Mouse (Mus musculus) liver, embryonic 12.5 days (tissue): Measurements from ENCODE around the gene Enkur. TPM values are rescaled to one million over a fixed set of nuclear protein-coding genes. Genes with fewer than 3 reads are reported as not detected.

ENCODE experiments used
- ATAC-seq: fragments of 200-750 bp; cut with Nextera tagmentation; 2 replicates; pipeline ENCODE4 v1.8.0; 2017; ENCODE audit warnings: moderate number of reproducible peaks, mild to moderate bottlenecking, moderate library complexity
- H3K27ac ChIP-seq: fragments of 300-500 bp; sonication (generic); 2 replicates; pipeline ENCODE4 v1.5.1; 2016; ENCODE audit warnings: mild to moderate bottlenecking
- H3K27me3 ChIP-seq: fragments of 300-500 bp; sonication (generic); replicated peaks from 2 replicates; pipeline ENCODE4 v1.6.1; 2016; ENCODE audit warnings: mild to moderate bottlenecking, moderate library complexity
- H3K36me3 ChIP-seq: fragments of 300-500 bp; sonication (generic); 2 replicates; pipeline ENCODE4 v1.6.1; 2016; ENCODE audit warnings: mild to moderate bottlenecking, moderate library complexity
- H3K4me1 ChIP-seq: fragments of 300-500 bp; sonication (generic); 2 replicates; pipeline ENCODE4 v1.6.1; 2016
- H3K4me2 ChIP-seq: fragments of 300-500 bp; sonication (generic); 2 replicates; pipeline ENCODE4 v1.6.1; 2016; ENCODE audit warnings: mild to moderate bottlenecking, moderate library complexity
- H3K4me3 ChIP-seq: fragments of 300-500 bp; sonication (generic); 2 replicates; pipeline ENCODE4 v1.5.1; 2016; ENCODE audit warnings: mild to moderate bottlenecking, moderate library complexity
- H3K9ac ChIP-seq: fragments of 300-500 bp; sonication (generic); 2 replicates; pipeline ENCODE4 v1.6.1; 2016; ENCODE audit warnings: mild to moderate bottlenecking, moderate library complexity
- H3K9me3 ChIP-seq: fragments of 300-500 bp; sonication (generic); replicated peaks from 2 replicates; pipeline ENCODE4 v1.6.1; 2016; ENCODE audit warnings: mild to moderate bottlenecking, moderate library complexity
- WGBS: fragments of 180-500 bp; shearing (Covaris S2); methylation state at CpG from one replicate; pipeline ENCODE4 v1.1.7; 2016; ENCODE audit not compliant: insufficient replicate concordance; 5-methylcytosine and 5-hydroxymethylcytosine counted together
- polyA plus RNA-seq: library from polyadenylated mRNA; unstranded; fragments of >200 nt; fragmentation: Nextera tagmentation; extraction: Ambion mirVana; gene quantifications from 2 replicates; pipeline ENCODE4 v1.2.1, GENCODE M21; 2016

The Enkur gene
- polyA plus RNA-seq, 1 experiment from 2014 or later, result not detected

DNA sequence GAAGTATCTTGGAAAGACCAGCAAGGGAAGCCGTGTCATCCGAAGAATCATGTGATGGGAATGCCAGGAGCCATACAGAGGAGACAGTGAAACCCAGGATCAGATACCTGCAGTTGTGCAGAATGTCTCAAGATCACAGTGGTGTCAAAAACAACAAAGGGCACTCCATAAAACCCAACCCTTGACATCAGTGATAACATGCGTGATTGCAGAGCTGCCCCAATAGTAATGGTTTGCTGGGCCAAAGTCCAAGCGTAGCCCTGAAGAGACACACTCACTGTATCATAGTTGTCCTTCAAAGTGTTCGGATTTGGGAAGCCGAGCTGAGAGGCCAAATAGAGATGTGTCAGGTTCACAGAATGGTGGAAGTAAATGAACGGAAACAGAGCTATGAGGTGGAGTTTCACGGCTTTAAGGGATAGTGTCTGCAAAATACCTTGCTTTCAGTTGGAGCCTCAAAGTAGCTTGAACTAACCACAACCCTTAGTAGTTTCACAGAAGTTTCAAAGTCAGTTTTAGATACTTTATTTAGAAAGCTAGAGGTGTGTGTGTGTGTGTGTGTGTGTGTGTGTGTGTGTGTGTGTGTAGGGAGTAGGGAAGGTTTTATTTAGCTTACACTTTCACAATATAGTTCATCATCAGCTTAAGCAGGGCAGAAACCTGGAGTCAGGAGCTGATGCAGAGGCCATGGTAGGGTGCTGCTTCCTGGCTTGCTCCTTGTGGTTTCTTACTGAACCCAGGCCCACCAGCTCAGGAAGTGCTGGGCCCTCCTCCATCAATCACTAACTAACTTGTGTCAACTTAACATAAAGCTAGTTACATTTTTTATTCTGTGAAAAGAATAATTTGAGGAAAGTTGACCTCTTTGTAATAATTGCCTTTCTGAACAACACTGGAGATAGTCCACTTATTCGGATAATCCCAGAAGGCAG lies 17.6 kb upstream of the Enkur start:
- Histone ChIP-seq H3K36me3 (no peaks in the 10 kb centered on the region), H3K4me3 (no peak overlapping the region), H3K9ac (no peak overlapping the region), H3K4me1 (no peaks in the 10 kb centered on the region), H3K9me3 (no peaks in the 10 kb centered on the region), H3K27me3 (no peaks in the 10 kb centered on the region), H3K4me2 (no peak overlapping the region), H3K27ac (no peak overlapping the region)
- ATAC-seq, result 0 out of 2 replicates have a peak, but pooled peaks have one; percentile 21
- 47% methylated on average over 9 of the region's 9 CpGs for WGBS

DNA sequence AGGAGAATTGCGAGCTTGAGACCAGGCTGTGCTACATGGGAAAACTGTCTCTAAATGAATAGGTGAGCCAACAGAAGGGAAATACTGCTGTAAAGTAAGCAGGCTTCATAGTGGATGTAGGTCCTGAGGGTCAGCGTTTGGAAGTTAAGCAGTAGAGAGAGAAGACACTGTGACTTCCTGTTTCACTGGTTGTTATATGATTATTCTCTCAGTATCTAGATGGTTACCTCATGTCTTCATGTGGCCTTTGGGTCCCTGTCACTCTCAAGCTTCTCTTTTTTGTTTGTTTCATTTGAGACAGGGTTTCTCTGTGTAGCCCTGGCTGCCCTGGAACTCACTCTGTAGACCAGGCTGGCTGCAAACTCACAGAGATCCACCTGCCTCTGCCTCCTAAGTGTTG lies 10.1 kb upstream of the Enkur start:
- H3K36me3 ChIP-seq, result no peaks in the 10 kb centered on the region
- H3K27me3 ChIP-seq, result no peaks in the 10 kb centered on the region
- H3K9me3 ChIP-seq, result no peaks in the 10 kb centered on the region
- WGBS, result 67% methylated on average over 2 of the region's 2 CpGs
- H3K27ac ChIP-seq, result no peak overlapping the region
- no peaks in the 10 kb centered on the region for H3K4me1 ChIP-seq
- H3K4me2 ChIP-seq, result no peak overlapping the region
- no peak overlapping the region for H3K4me3 ChIP-seq
- no peak for ATAC-seq
- no peak overlapping the region for H3K9ac ChIP-seq

DNA sequence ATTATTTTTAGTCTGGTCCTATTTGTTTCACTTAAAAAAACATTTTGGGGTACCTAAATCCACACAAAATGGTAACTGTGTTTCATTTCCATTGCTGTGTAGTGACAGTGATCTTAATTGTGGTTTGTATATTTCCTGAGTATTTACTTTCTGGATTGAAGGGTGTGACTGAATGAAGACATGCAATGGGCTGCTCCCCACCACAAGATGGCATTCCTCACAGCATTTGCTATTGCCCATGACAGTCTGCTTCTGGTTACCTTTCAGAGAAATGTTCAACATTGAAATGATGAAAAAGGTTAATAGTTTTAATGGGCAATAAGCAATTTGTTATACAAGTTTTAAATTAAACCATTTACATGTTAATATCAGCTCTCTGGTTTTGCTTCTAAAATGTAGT lies 9.2 kb upstream of the Enkur start:
- no peaks in the 10 kb centered on the region for H3K27me3 ChIP-seq
- no peak overlapping the region for H3K9ac ChIP-seq
- H3K9me3 ChIP-seq, result no peaks in the 10 kb centered on the region
- no peak overlapping the region for H3K4me2 ChIP-seq
- H3K27ac ChIP-seq, result no peak overlapping the region
- no peak for ATAC-seq
- H3K4me1 ChIP-seq, result no peaks in the 10 kb centered on the region
- no peak overlapping the region for H3K4me3 ChIP-seq
- no peaks in the 10 kb centered on the region for H3K36me3 ChIP-seq

GRCm38 (mm10) chr2:21211361-21211760 lies 6.2 kb upstream of the Enkur start:
- Histone ChIP-seq H3K27ac (no peak overlapping the region), H3K36me3 (no peaks in the 10 kb centered on the region), H3K27me3 (no peaks in the 10 kb centered on the region), H3K4me2 (no peak overlapping the region), H3K4me1 (0 out of 2 replicates have a peak, but pooled peaks cover under 1% of the 10 kb centered on the region), H3K4me3 (no peak overlapping the region), H3K9ac (no peak overlapping the region), H3K9me3 (no peaks in the 10 kb centered on the region)
- no peak for ATAC-seq
- 72% methylated on average over 6 of the region's 6 CpGs for WGBS

DNA sequence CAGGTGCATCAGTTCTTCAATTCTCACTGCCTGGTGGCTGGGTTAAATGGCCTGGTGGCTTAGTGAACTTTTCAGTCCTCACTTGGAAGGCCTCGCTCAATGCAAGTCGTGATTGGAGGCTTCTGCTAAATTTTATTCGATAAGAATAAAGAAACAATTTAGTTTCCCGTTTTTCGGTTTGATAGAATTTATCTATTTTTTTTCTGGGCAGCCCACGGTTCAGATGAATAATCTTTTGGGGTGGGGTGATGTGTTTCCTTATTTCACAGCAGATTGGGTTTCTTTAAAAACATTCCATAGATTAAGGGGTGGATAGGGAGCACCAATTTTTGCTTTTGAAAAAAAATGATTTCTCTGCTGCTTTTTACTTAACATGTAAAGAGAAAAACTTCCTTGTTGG lies 1.1 kb upstream of the Enkur start:
- Histone ChIP-seq H3K9ac (peak overlapping the region; percentile 72), H3K4me2 (peak overlapping the region; percentile 84), H3K9me3 (no peaks in the 10 kb centered on the region), H3K27me3 (no peaks in the 10 kb centered on the region; the same call in 1 of the 2 replicates), H3K4me3 (peak overlapping the region; percentile 70), H3K27ac (no peak overlapping the region; the same call in 1 of the 2 replicates), H3K36me3 (no peaks in the 10 kb centered on the region), H3K4me1 (peaks cover 12% of the 10 kb centered on the region)
- WGBS, result 32% methylated on average over 6 of the region's 6 CpGs
- ATAC-seq, result no peak

DNA sequence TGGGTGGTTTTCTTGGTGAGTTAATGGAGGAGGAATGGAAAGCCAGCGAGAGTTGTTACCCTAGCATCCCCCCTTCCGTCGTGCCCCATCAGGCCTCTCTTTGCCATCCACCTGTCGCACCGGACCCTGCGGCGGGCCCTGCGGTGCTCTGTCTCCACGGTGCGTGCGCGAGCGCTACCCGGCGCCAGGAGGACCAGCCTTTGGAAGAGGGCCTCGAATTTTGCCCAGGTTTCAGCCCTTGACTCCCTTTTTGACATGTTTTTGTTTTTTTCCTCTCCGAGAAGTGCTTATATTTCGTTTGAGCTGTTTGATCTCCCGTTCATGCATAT lies 630 bp upstream of the Enkur start:
- Histone ChIP-seq H3K4me3 (peak overlapping the region; percentile 70), H3K27me3 (no peaks in the 10 kb centered on the region; the same call in 1 of the 2 replicates), H3K9ac (peak overlapping the region; percentile 72), H3K36me3 (no peaks in the 10 kb centered on the region), H3K9me3 (no peaks in the 10 kb centered on the region), H3K4me2 (peak overlapping the region; percentile 84), H3K27ac (peak overlapping the region; percentile 41), H3K4me1 (peaks cover 12% of the 10 kb centered on the region)
- under 1% methylated on average over 19 of the region's 19 CpGs for WGBS
- peak; percentile 92 for ATAC-seq

DNA sequence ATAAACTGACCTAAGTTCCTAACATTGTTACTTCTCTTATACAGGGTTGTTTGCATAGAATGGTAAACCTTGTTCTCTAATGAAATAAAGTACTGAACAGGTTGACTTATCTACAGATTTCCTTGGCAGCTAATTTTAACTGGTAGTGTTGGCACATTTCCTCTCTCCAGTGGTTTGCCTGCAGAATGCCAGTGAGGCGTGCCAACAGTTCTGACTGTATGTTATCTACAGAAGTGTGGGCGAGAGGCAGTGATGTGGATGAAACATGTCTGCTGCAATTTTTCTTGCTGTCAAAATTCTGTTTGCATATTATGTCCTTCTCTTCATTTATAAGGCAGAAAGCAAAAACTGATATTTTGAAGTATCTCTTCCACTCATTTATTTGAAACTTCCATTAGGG lies 2.4 kb downstream of the Enkur start:
- H3K27ac ChIP-seq, result no peak overlapping the region
- H3K4me3 ChIP-seq, result no peak overlapping the region
- peaks cover 12% of the 10 kb centered on the region for H3K4me1 ChIP-seq
- H3K9ac ChIP-seq, result no peak overlapping the region
- no peaks in the 10 kb centered on the region; the same call in 1 of the 2 replicates for H3K27me3 ChIP-seq
- no peaks in the 10 kb centered on the region for H3K36me3 ChIP-seq
- WGBS, result 46% methylated on average over 2 of the region's 2 CpGs
- H3K4me2 ChIP-seq, result no peak overlapping the region
- no peaks in the 10 kb centered on the region for H3K9me3 ChIP-seq
- no peak for ATAC-seq

DNA sequence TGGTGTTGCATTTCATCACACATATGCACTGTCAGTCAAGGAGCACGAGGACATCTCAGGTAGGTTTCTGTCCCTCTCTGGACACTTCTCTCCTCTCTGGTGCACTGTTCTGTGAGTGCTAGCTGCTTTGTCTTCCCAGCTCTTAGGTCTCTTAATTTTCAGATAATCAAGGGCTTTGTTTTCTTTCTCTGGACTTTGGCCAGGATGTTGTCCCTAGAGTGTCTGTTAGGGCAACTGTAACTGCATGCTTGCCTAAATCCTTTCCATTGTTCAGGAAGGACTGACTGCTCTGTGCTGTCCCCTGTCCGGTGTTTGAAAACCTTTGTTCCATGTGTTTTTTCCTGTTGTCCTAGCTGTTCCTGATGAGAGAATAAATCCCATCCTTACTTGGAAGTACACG lies 6.1 kb downstream of the Enkur start:
- ATAC-seq, result no peak
- Histone ChIP-seq H3K9ac (no peak overlapping the region), H3K36me3 (no peaks in the 10 kb centered on the region), H3K27ac (no peak overlapping the region), H3K4me1 (no peaks in the 10 kb centered on the region), H3K4me3 (no peak overlapping the region), H3K4me2 (no peak overlapping the region), H3K27me3 (no peaks in the 10 kb centered on the region; the same call in 1 of the 2 replicates), H3K9me3 (no peaks in the 10 kb centered on the region)
- 46% methylated on average over 3 of the region's 3 CpGs for WGBS

GRCm38 (mm10) chr2:21195233-21195632 lies 9.9 kb downstream of the Enkur start:
- no peaks in the 10 kb centered on the region for H3K9me3 ChIP-seq
- ATAC-seq, result no peak
- H3K4me2 ChIP-seq, result no peak overlapping the region
- no peak overlapping the region for H3K4me3 ChIP-seq
- 78% methylated on average over 5 of the region's 5 CpGs for WGBS
- no peaks in the 10 kb centered on the region for H3K27me3 ChIP-seq
- no peaks in the 10 kb centered on the region for H3K36me3 ChIP-seq
- H3K27ac ChIP-seq, result no peak overlapping the region
- H3K9ac ChIP-seq, result no peak overlapping the region
- no peaks in the 10 kb centered on the region for H3K4me1 ChIP-seq

- Histone ChIP-seq H3K27me3 (no peaks in the 10 kb centered on the region), H3K4me2 (no peak overlapping the region), H3K36me3 (no peaks in the 10 kb centered on the region), H3K4me3 (no peak overlapping the region), H3K27ac (no peak overlapping the region), H3K9ac (no peak overlapping the region), H3K9me3 (no peaks in the 10 kb centered on the region), H3K4me1 (no peaks in the 10 kb centered on the region)
- WGBS, result 10% methylated on average over 1 of the region's 1 CpGs
- ATAC-seq, result no peak
These were observed 13.9 kb downstream of the Enkur start for GRCm38 (mm10) chr2:21191232-21191631.

DNA sequence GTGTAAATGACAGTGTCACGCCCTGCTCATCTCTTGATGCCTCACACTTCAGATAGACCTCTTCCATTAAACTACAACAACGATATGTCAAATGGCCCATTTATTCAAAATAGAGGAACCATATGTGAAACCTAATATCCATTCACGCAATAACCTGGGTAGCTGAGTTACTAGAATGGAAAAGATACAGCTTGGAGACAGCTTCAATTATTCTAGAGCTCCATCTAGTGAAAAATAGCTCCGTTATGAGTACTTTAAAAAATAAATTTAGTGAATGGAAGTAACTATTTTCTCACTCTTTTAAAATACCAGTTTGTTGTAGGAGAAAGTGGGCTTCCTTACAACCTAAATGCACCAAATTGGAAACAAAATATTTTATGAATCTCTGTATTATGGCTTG lies 16.6 kb downstream of the Enkur start:
- no peaks in the 10 kb centered on the region for H3K9me3 ChIP-seq
- no peak overlapping the region for H3K4me3 ChIP-seq
- H3K9ac ChIP-seq, result no peak overlapping the region
- no peak for ATAC-seq
- H3K36me3 ChIP-seq, result no peaks in the 10 kb centered on the region
- no peaks in the 10 kb centered on the region for H3K4me1 ChIP-seq
- H3K27me3 ChIP-seq, result no peaks in the 10 kb centered on the region
- H3K27ac ChIP-seq, result no peak overlapping the region
- 70% methylated on average over 4 of the region's 4 CpGs for WGBS
- no peak overlapping the region for H3K4me2 ChIP-seq

DNA sequence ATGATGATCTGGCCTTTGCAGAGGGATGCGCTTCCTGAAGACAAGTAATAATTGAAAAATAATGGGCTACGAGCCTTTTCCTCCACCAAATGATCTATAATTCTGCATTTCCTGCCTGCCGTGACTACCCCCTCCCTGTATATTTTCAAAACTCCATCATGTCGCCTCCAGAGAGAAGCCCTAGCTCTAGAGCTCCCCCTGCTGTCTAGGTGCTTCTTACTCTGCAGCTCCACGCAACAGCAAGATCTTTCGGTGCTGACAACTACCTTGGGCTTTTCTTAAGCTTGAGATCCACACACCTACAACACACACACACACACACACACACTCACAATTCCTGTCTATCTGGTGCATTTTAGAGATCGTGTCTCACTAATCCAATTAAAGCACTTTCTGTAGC lies 17.6 kb downstream of the Enkur start:
- H3K27ac ChIP-seq, result no peak overlapping the region
- H3K9me3 ChIP-seq, result no peaks in the 10 kb centered on the region
- H3K4me2 ChIP-seq, result no peak overlapping the region
- 39% methylated on average over 7 of the region's 7 CpGs for WGBS
- no peak for ATAC-seq
- no peaks in the 10 kb centered on the region for H3K36me3 ChIP-seq
- H3K9ac ChIP-seq, result no peak overlapping the region
- no peak overlapping the region for H3K4me3 ChIP-seq
- H3K27me3 ChIP-seq, result no peaks in the 10 kb centered on the region
- no peaks in the 10 kb centered on the region for H3K4me1 ChIP-seq

GRCm38 (mm10) chr2:21182811-21183210 lies 22.4 kb downstream of the Enkur start:
- 50% methylated on average over 1 of the region's 1 CpGs for WGBS
- Histone ChIP-seq H3K4me3 (no peak overlapping the region), H3K9me3 (no peaks in the 10 kb centered on the region), H3K36me3 (no peaks in the 10 kb centered on the region), H3K4me1 (no peaks in the 10 kb centered on the region), H3K4me2 (no peak overlapping the region), H3K27ac (no peak overlapping the region), H3K9ac (no peak overlapping the region), H3K27me3 (no peaks in the 10 kb centered on the region)
- no peak for ATAC-seq
